Mouse (Mus musculus) liver, embryonic 15.5 days (tissue): ENCODE data around the gene Krt80. TPM values are rescaled to one million over a fixed set of nuclear protein-coding genes. Genes with fewer than 3 reads are reported as not detected.

Experiments
- ATAC-seq: fragments of 200-750 bp; cut with Nextera tagmentation; 2 replicates; pipeline ENCODE4 v1.8.0; 2017; ENCODE audit warnings: moderate number of reproducible peaks, mild to moderate bottlenecking, moderate library complexity; ENCODE audit not compliant: insufficient read depth
- H3K27ac ChIP-seq: fragments of 300-500 bp; sonication (generic); replicated peaks from 2 replicates; pipeline ENCODE4 v1.5.1; 2015; ENCODE audit warnings: mild to moderate bottlenecking, inconsistent platforms
- H3K27me3 ChIP-seq: fragments of 300-500 bp; sonication (generic); 2 replicates; pipeline ENCODE4 v1.6.1; 2015; ENCODE audit warnings: mild to moderate bottlenecking, inconsistent platforms
- H3K36me3 ChIP-seq: fragments of 300-500 bp; sonication (generic); replicated peaks from 2 replicates; pipeline ENCODE4 v1.6.1; 2015; ENCODE audit warnings: moderate library complexity, mild to moderate bottlenecking, inconsistent platforms
- H3K4me1 ChIP-seq: fragments of 300-500 bp; sonication (generic); replicated peaks from 2 replicates; pipeline ENCODE4 v1.6.1; 2015; ENCODE audit warnings: inconsistent platforms
- H3K4me2 ChIP-seq: fragments of 300-500 bp; sonication (generic); 2 replicates; pipeline ENCODE4 v1.6.1; 2015; ENCODE audit warnings: moderate library complexity, mild to moderate bottlenecking, inconsistent platforms
- H3K4me3 ChIP-seq: fragments of 300-500 bp; sonication (generic); replicated peaks from 2 replicates; pipeline ENCODE4 v1.5.1; 2015; ENCODE audit warnings: mild to moderate bottlenecking, inconsistent platforms
- H3K9ac ChIP-seq: fragments of 300-500 bp; sonication (generic); 2 replicates; pipeline ENCODE4 v1.6.1; 2015; ENCODE audit warnings: moderate library complexity, mild to moderate bottlenecking, inconsistent platforms
- H3K9me3 ChIP-seq: fragments of 300-500 bp; sonication (generic); replicated peaks from 2 replicates; pipeline ENCODE4 v1.6.1; 2016; ENCODE audit warnings: inconsistent platforms
- WGBS: fragments of 180-500 bp; shearing (Covaris S2); methylation state at CpG from one replicate; pipeline ENCODE4 v1.1.7; 2015; ENCODE audit warnings: mixed read lengths; ENCODE audit not compliant: insufficient replicate concordance; 5-methylcytosine and 5-hydroxymethylcytosine counted together
- polyA plus RNA-seq: library from polyadenylated mRNA; unstranded; fragments of >200 nt; fragmentation: Nextera tagmentation; extraction: Ambion mirVana; gene quantifications from 2 replicates; pipeline ENCODE4 v1.2.1, GENCODE M21; 2015

Gene Krt80
- polyA plus RNA-seq, 1 experiment from 2014 or later, result 0.44 TPM

GRCm38 (mm10) chr15:101392251-101392650, 22.3 kb upstream of the Krt80 start:
- Histone ChIP-seq H3K9ac (no peak overlapping the region), H3K4me1 (no peaks in the 10 kb centered on the region), H3K4me3 (no peak overlapping the region), H3K36me3 (no peaks in the 10 kb centered on the region), H3K9me3 (no peaks in the 10 kb centered on the region), H3K27ac (no peak overlapping the region), H3K4me2 (no peak overlapping the region), H3K27me3 (no peaks in the 10 kb centered on the region)
- WGBS, result 65% methylated on average over 5 of the region's 5 CpGs
- no peak for ATAC-seq

GRCm38 (mm10) chr15:101390203-101390602, 20.2 kb upstream of the Krt80 start:
- Histone ChIP-seq H3K27me3 (no peaks in the 10 kb centered on the region), H3K27ac (no peak overlapping the region), H3K9ac (no peak overlapping the region), H3K4me2 (no peak overlapping the region), H3K4me1 (no peaks in the 10 kb centered on the region), H3K36me3 (no peaks in the 10 kb centered on the region), H3K4me3 (no peak overlapping the region), H3K9me3 (no peaks in the 10 kb centered on the region)
- no peak for ATAC-seq
- WGBS, result 65% methylated on average over 5 of the region's 5 CpGs

- Histone ChIP-seq H3K9me3 (no peaks in the 10 kb centered on the region), H3K27me3 (no peaks in the 10 kb centered on the region), H3K4me2 (no peak overlapping the region), H3K36me3 (no peaks in the 10 kb centered on the region), H3K9ac (no peak overlapping the region), H3K27ac (no peak overlapping the region), H3K4me1 (0 out of 2 replicates have a peak, but pooled peaks cover 3% of the 10 kb centered on the region), H3K4me3 (no peak overlapping the region)
- ATAC-seq, result no peak
- WGBS, result 13% methylated on average over 5 of the region's 5 CpGs
Observed at GRCm38 (mm10) chr15:101388034-101388541, 18.1 kb upstream of the Krt80 start.

GRCm38 (mm10) chr15:101387176-101387575, 17.2 kb upstream of the Krt80 start:
- Histone ChIP-seq H3K36me3 (no peaks in the 10 kb centered on the region), H3K4me2 (no peak overlapping the region), H3K9ac (no peak overlapping the region), H3K27me3 (no peaks in the 10 kb centered on the region), H3K4me1 (0 out of 2 replicates have a peak, but pooled peaks cover 3% of the 10 kb centered on the region), H3K9me3 (no peaks in the 10 kb centered on the region), H3K27ac (no peak overlapping the region), H3K4me3 (no peak overlapping the region)
- no peak for ATAC-seq
- WGBS, result 48% methylated on average over 3 of the region's 3 CpGs

- no peak overlapping the region for H3K4me3 ChIP-seq
- no peak overlapping the region for H3K4me2 ChIP-seq
- H3K36me3 ChIP-seq, result no peaks in the 10 kb centered on the region
- H3K27ac ChIP-seq, result no peak overlapping the region
- 0 out of 2 replicates have a peak, but pooled peaks cover 3% of the 10 kb centered on the region for H3K4me1 ChIP-seq
- WGBS, result 77% methylated on average over 6 of the region's 6 CpGs
- no peak for ATAC-seq
- no peak overlapping the region for H3K9ac ChIP-seq
- no peaks in the 10 kb centered on the region for H3K27me3 ChIP-seq
- H3K9me3 ChIP-seq, result no peaks in the 10 kb centered on the region
Observed at GRCm38 (mm10) chr15:101385064-101385463, 15.1 kb upstream of the Krt80 start.

- Histone ChIP-seq H3K4me3 (no peak overlapping the region), H3K9ac (no peak overlapping the region), H3K36me3 (no peaks in the 10 kb centered on the region), H3K9me3 (no peaks in the 10 kb centered on the region), H3K27ac (no peak overlapping the region), H3K27me3 (no peaks in the 10 kb centered on the region), H3K4me2 (no peak overlapping the region), H3K4me1 (0 out of 2 replicates have a peak, but pooled peaks cover 3% of the 10 kb centered on the region)
- WGBS, result 40% methylated on average over 7 of the region's 7 CpGs
- no peak for ATAC-seq
Observed at GRCm38 (mm10) chr15:101384610-101385009, 14.6 kb upstream of the Krt80 start.

GRCm38 (mm10) chr15:101382811-101383210, 12.8 kb upstream of the Krt80 start:
- no peak overlapping the region for H3K4me3 ChIP-seq
- no peaks in the 10 kb centered on the region for H3K9me3 ChIP-seq
- no peak for ATAC-seq
- 64% methylated on average over 11 of the region's 11 CpGs for WGBS
- no peak overlapping the region for H3K9ac ChIP-seq
- H3K4me2 ChIP-seq, result no peak overlapping the region
- H3K27me3 ChIP-seq, result no peaks in the 10 kb centered on the region
- H3K4me1 ChIP-seq, result peaks cover 3% of the 10 kb centered on the region; the same call in 1 of the 2 replicates
- no peak overlapping the region for H3K27ac ChIP-seq
- H3K36me3 ChIP-seq, result no peaks in the 10 kb centered on the region

GRCm38 (mm10) chr15:101381758-101382157, 11.8 kb upstream of the Krt80 start:
- no peaks in the 10 kb centered on the region for H3K27me3 ChIP-seq
- no peak overlapping the region for H3K9ac ChIP-seq
- ATAC-seq, result no peak
- no peak overlapping the region for H3K27ac ChIP-seq
- no peak overlapping the region for H3K4me2 ChIP-seq
- no peak overlapping the region for H3K4me3 ChIP-seq
- H3K9me3 ChIP-seq, result no peaks in the 10 kb centered on the region
- peaks cover 3% of the 10 kb centered on the region; the same call in 1 of the 2 replicates for H3K4me1 ChIP-seq
- H3K36me3 ChIP-seq, result no peaks in the 10 kb centered on the region
- 42% methylated on average over 9 of the region's 9 CpGs for WGBS

- Histone ChIP-seq H3K4me2 (no peak overlapping the region), H3K4me1 (peaks cover 13% of the 10 kb centered on the region), H3K36me3 (no peaks in the 10 kb centered on the region), H3K9ac (no peak overlapping the region), H3K4me3 (no peak overlapping the region), H3K27me3 (no peaks in the 10 kb centered on the region), H3K27ac (no peak overlapping the region), H3K9me3 (no peaks in the 10 kb centered on the region)
- ATAC-seq, result no peak
- 55% methylated on average over 5 of the region's 5 CpGs for WGBS
Observed at GRCm38 (mm10) chr15:101378646-101379045, 8.7 kb upstream of the Krt80 start.

- H3K4me2 ChIP-seq, result no peak overlapping the region
- no peaks in the 10 kb centered on the region for H3K36me3 ChIP-seq
- no peak overlapping the region for H3K4me3 ChIP-seq
- H3K27me3 ChIP-seq, result no peaks in the 10 kb centered on the region
- H3K4me1 ChIP-seq, result peaks cover 21% of the 10 kb centered on the region
- H3K9me3 ChIP-seq, result no peaks in the 10 kb centered on the region
- 28% methylated on average over 5 of the region's 5 CpGs for WGBS
- no peak overlapping the region for H3K27ac ChIP-seq
- no peak for ATAC-seq
- no peak overlapping the region for H3K9ac ChIP-seq
Observed at GRCm38 (mm10) chr15:101376776-101377061, 6.8 kb upstream of the Krt80 start.

GRCm38 (mm10) chr15:101375956-101376775, 6.2 kb upstream of the Krt80 start:
- Histone ChIP-seq H3K27ac (no peak overlapping the region), H3K4me3 (no peak overlapping the region), H3K27me3 (no peaks in the 10 kb centered on the region), H3K4me2 (no peak overlapping the region), H3K4me1 (peaks cover 21% of the 10 kb centered on the region), H3K9me3 (no peaks in the 10 kb centered on the region), H3K36me3 (no peaks in the 10 kb centered on the region), H3K9ac (no peak overlapping the region)
- no peak for ATAC-seq
- 50% methylated on average over 6 of the region's 6 CpGs for WGBS
